Mouse (Mus musculus) olfactory bulb, adult 2 months (tissue): ENCODE data around the gene Rbfox2.

Experiments used
- CTCF ChIP-seq: fragments of 200-500 bp; IDR thresholded peaks from 2 replicates; pipeline ENCODE4 v1.5.1; 2012; ENCODE audit warnings: low read depth, mild to moderate bottlenecking, low read length, moderate library complexity; ENCODE audit not compliant: insufficient read depth
- POLR2A ChIP-seq: fragments of 200-500 bp; IDR thresholded peaks from 2 replicates; pipeline ENCODE4 v1.6.1; 2012; ENCODE audit warnings: mild to moderate bottlenecking, low read depth, low read length, moderate library complexity; ENCODE audit not compliant: insufficient read depth

DNA sequence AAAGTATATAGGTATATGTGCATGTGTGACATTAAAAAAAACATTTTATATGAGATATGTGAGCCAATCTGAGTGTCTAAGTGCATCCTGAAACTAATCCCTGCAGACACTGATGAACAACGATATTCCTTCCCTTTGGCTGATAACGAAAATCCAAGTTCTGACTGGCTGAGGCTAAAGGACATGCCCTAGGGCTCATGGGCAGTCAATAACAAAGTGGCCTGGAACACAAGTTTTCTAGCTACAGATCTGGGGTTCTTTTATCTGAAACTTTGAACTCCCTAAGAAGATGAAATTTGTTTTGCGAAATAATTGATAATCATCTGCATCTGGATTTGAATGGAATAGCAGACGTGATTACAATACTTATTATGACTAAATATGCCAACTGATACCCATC lies 66.2 kb downstream of the Rbfox2 start:
- TF ChIP-seq CTCF (no peak), POLR2A (no peak)
